Comparison of ENCODE assay signal across 13 mouse cellular contexts in the genomic region with DNA sequence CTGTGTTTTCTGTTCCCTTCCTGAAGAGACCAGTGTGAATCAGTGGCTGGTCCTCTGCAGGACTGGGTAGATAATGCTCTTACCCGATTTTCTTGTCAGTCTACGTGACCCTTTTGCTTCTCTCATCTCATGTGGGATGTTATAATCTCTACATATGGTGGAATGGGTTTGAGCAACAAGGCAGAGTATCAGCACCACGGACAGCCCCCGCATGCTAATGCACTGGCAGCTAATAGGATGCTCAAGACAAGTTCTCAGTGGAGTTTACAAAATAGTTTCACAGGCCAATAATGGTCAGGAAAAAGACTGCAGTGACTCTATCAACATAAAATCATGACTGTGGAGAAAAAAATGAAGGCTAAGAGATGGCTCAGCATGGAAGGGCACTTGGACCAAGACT.
DNase-seq lines count a peak whose midpoint lies in the region; ATAC-seq and TF ChIP-seq lines count a peak whose summit lies in the region.
"Had no signal": no experiment of that assay in that cellular context is flagged by ENCODE, and none has a peak within 500 bp of the region (broad histone marks: within the 10 kb centered on the region; RNA-seq: fewer than 3 reads in every experiment).

No protein-coding gene starts in this region.

- no peak for ATAC-seq in liver, embryonic 11.5 days (replicated peaks; ENCODE audit: low FRiP score)
- no peak for ATAC-seq in liver, postnatal 0 days
- ATAC-seq: activated CD4-positive, CD25-positive, alpha-beta regulatory T cell, adult 4 months had no signal

- TF ChIP-seq EP300 in liver, postnatal 0 days (IDR thresholded peaks at IDR 0.05; ENCODE audit: low read depth) = no peak

- H3K27me3 ChIP-seq in liver, embryonic 11.5 days (replicated peaks; ENCODE audit: control insufficient read depth, insufficient read depth, low read length) = no peaks in the 10 kb centered on the region
- H3K27me3 ChIP-seq in liver, postnatal 0 days (ENCODE audit: insufficient read depth, low read length) = no peaks in the 10 kb centered on the region
- H3K27me3 ChIP-seq in cerebellum, adult 2 months (ENCODE audit: control insufficient read depth, insufficient read depth, low read length) = no peaks in the 10 kb centered on the region
- H3K27me3 ChIP-seq: hindbrain, embryonic 12.5 days; limb, embryonic 15.5 days; midbrain, embryonic 12.5 days had no signal

- no peak overlapping the region for H3K4me2 ChIP-seq in liver, embryonic 11.5 days
- H3K4me2 ChIP-seq in liver, postnatal 0 days (ENCODE audit: low read depth, low read length) = no peak overlapping the region
- H3K4me2 ChIP-seq: hindbrain, embryonic 12.5 days; limb, embryonic 15.5 days; midbrain, embryonic 12.5 days had no signal

- no peak overlapping the region for H3K9ac ChIP-seq in liver, embryonic 11.5 days (ENCODE audit: low read depth, low read length)
- H3K9ac ChIP-seq in liver, postnatal 0 days (replicated peaks) = no peak overlapping the region
- H3K9ac ChIP-seq: hindbrain, embryonic 12.5 days; limb, embryonic 15.5 days; midbrain, embryonic 12.5 days had no signal

- H3K36me3 ChIP-seq in liver, embryonic 11.5 days (ENCODE audit: control insufficient read depth, insufficient read depth, low read length) = no peaks in the 10 kb centered on the region
- no peaks in the 10 kb centered on the region for H3K36me3 ChIP-seq in liver, postnatal 0 days (replicated peaks; ENCODE audit: insufficient read depth, low read length)
- H3K36me3 ChIP-seq: hindbrain, embryonic 12.5 days; limb, embryonic 15.5 days; midbrain, embryonic 12.5 days had no signal

- peak; percentile 10 to 13 for DNase-seq in adrenal gland, postnatal 36 days
- no peak for DNase-seq in adrenal gland, adult 2 months
- DNase-seq in liver, embryonic 11.5 days (ENCODE audit: low spot score) = peak; percentile 32
- DNase-seq in liver, postnatal 0 days = no peak
- peak; percentile 47 for DNase-seq in R1 (ENCODE audit: low read depth, low spot score)
- peak; percentile 62 for DNase-seq in mesoderm, embryonic 11.5 days (ENCODE audit: low read depth, low spot score)
- no peak for DNase-seq in thymus, postnatal 4 days
- no peak for DNase-seq in cerebellum, adult 2 months
- DNase-seq: cerebellum, adult 18-20 months had no signal

- no peak for TF ChIP-seq CTCF in liver, postnatal 0 days (IDR thresholded peaks at IDR 0.05; ENCODE audit: low read depth)
- no peak for TF ChIP-seq CTCF in cerebellum, adult 2 months (IDR thresholded peaks at IDR 0.05; ENCODE audit: borderline replicate concordance, insufficient read depth, low read depth, low read length)

- no peaks in the 10 kb centered on the region for H3K9me3 ChIP-seq in liver, embryonic 11.5 days (ENCODE audit: control insufficient read depth, low read length)
- no peaks in the 10 kb centered on the region for H3K9me3 ChIP-seq in liver, postnatal 0 days (ENCODE audit: low read length)
- H3K9me3 ChIP-seq: hindbrain, embryonic 12.5 days; limb, embryonic 15.5 days; midbrain, embryonic 12.5 days had no signal

- 47% methylated on average over 4 of the region's 4 CpGs for WGBS in liver, embryonic 11.5 days
- WGBS in liver, postnatal 0 days (ENCODE audit: insufficient replicate concordance) = 40% methylated on average over 4 of the region's 4 CpGs
- 65% methylated on average over 4 of the region's 4 CpGs for WGBS in cerebellum, adult 2 months

- no peak for TF ChIP-seq POLR2A in cerebellum, adult 2 months (IDR thresholded peaks at IDR 0.05; ENCODE audit: borderline replicate concordance, insufficient read depth, low read length)

- no peak overlapping the region for H3K27ac ChIP-seq in liver, embryonic 11.5 days (ENCODE audit: low read depth, low read length)
- no peak overlapping the region for H3K27ac ChIP-seq in liver, postnatal 0 days (ENCODE audit: low read depth)
- no peak overlapping the region for H3K27ac ChIP-seq in cerebellum, adult 2 months (ENCODE audit: insufficient read depth, low read length)
- H3K27ac ChIP-seq: hindbrain, embryonic 12.5 days; limb, embryonic 15.5 days; midbrain, embryonic 12.5 days had no signal

- no peaks in the 10 kb centered on the region for H3K4me1 ChIP-seq in liver, embryonic 11.5 days (replicated peaks; ENCODE audit: control insufficient read depth, insufficient read depth, low read length)
- H3K4me1 ChIP-seq in liver, postnatal 0 days (ENCODE audit: insufficient read depth) = no peaks in the 10 kb centered on the region
- H3K4me1 ChIP-seq in cerebellum, adult 2 months (ENCODE audit: control insufficient read depth, insufficient read depth, low read length) = no peaks in the 10 kb centered on the region
- H3K4me1 ChIP-seq: hindbrain, embryonic 12.5 days; limb, embryonic 15.5 days; midbrain, embryonic 12.5 days had no signal

- H3K4me3 ChIP-seq in liver, embryonic 11.5 days (ENCODE audit: low read depth, low read length) = no peak overlapping the region
- no peak overlapping the region for H3K4me3 ChIP-seq in liver, postnatal 0 days (ENCODE audit: low read depth, low read length)
- H3K4me3 ChIP-seq in cerebellum, adult 2 months (replicated peaks; ENCODE audit: insufficient read depth, low read depth, low read length) = no peak overlapping the region
- H3K4me3 ChIP-seq: hindbrain, embryonic 12.5 days; limb, embryonic 15.5 days; midbrain, embryonic 12.5 days had no signal

Comparison
In these comparisons a context has a peak if more than half of its experiments do, and no peak if none do; other contexts are left out.
1. DNase-seq: peak in adrenal gland, postnatal 36 days (2 of 2), liver, embryonic 11.5 days (single experiment), R1 (single experiment) and mesoderm, embryonic 11.5 days (single experiment); none in adrenal gland, adult 2 months (single experiment), liver, postnatal 0 days (single experiment), thymus, postnatal 4 days (single experiment) and cerebellum, adult 2 months (0 of 2).